Mouse (Mus musculus) kidney, postnatal 0 days (tissue): ENCODE measurements around the gene F11. TPM values are rescaled to one million over a fixed set of nuclear protein-coding genes. Genes with fewer than 3 reads are reported as not detected.

ENCODE experiments used
- ATAC-seq: fragments of 200-750 bp; cut with Nextera tagmentation; replicated peaks from 2 replicates; pipeline ENCODE4 v1.8.0; 2017; ENCODE audit warnings: low read depth, moderate number of reproducible peaks, moderate TSS enrichment, moderate library complexity; ENCODE audit not compliant: low FRiP score
- DNase-seq: peaks from one replicate; pipeline ENCODE4 v3.0.0-alpha.2; 2016; ENCODE audit warnings: low spot score
- H3K27ac ChIP-seq: fragments of 300-500 bp; sonication (generic); 2 replicates; pipeline ENCODE4 v1.5.1; 2014; ENCODE audit warnings: mild to moderate bottlenecking
- H3K27me3 ChIP-seq: fragments of 300-500 bp; sonication (generic); 2 replicates; pipeline ENCODE4 v1.6.1; 2014; ENCODE audit warnings: low read length, mixed read lengths; ENCODE audit not compliant: insufficient read depth
- H3K36me3 ChIP-seq: fragments of 300-500 bp; sonication (generic); 2 replicates; pipeline ENCODE4 v1.6.1; 2014; ENCODE audit warnings: low read length, mixed read lengths; ENCODE audit not compliant: insufficient read depth
- H3K4me1 ChIP-seq: fragments of 300-500 bp; sonication (generic); replicated peaks from 2 replicates; pipeline ENCODE4 v1.6.1; 2014; ENCODE audit warnings: antibody characterized with exemption, low read length, mixed read lengths; ENCODE audit not compliant: insufficient read depth
- H3K4me2 ChIP-seq: fragments of 300-500 bp; sonication (generic); 2 replicates; pipeline ENCODE4 v1.6.1; 2014; ENCODE audit warnings: mild to moderate bottlenecking, low read length, moderate library complexity, mixed read lengths
- H3K4me3 ChIP-seq: fragments of 300-500 bp; sonication (generic); replicated peaks from 2 replicates; pipeline ENCODE4 v1.5.1; 2014; ENCODE audit warnings: low read depth, low read length
- H3K9ac ChIP-seq: fragments of 300-500 bp; sonication (generic); 2 replicates; pipeline ENCODE4 v1.6.1; 2014; ENCODE audit warnings: low read depth, low read length
- H3K9me3 ChIP-seq: fragments of 300-500 bp; sonication (generic); replicated peaks from 2 replicates; pipeline ENCODE4 v1.6.1; 2016; ENCODE audit warnings: low read length, inconsistent platforms, mixed read lengths
- CTCF ChIP-seq: IDR thresholded peaks from 2 replicates; pipeline ENCODE4 v1.5.1; 2016; ENCODE audit warnings: antibody characterized with exemption, low read depth, mild to moderate bottlenecking, moderate library complexity
- WGBS: fragments of 180-500 bp; shearing (Covaris S2); extraction: QIAGEN DNeasy Blood & Tissue Kit; methylation state at CpG from one replicate; pipeline ENCODE4 v1.1.7; 2014; 5-methylcytosine and 5-hydroxymethylcytosine counted together
- polyA plus RNA-seq: library from polyadenylated mRNA; unstranded; fragments of >200 nt; fragmentation: Nextera tagmentation; extraction: Ambion mirVana; gene quantifications from 2 replicates; pipeline ENCODE4 v1.2.1, GENCODE M21; 2015

The F11 gene
- polyA plus RNA-seq, 1 experiment from 2014 or later = not detected

GRCm38 (mm10) chr8:45267611-45268391, 6.0 kb upstream of the F11 start:
- H3K4me3 ChIP-seq = no peak overlapping the region
- H3K4me1 ChIP-seq = no peaks in the 10 kb centered on the region
- H3K27me3 ChIP-seq = no peaks in the 10 kb centered on the region
- ATAC-seq (no peak), DNase-seq (no peak)
- H3K36me3 ChIP-seq = no peaks in the 10 kb centered on the region
- 60% methylated on average over 4 of the region's 4 CpGs for WGBS
- H3K9ac ChIP-seq = no peak overlapping the region
- no peaks in the 10 kb centered on the region for H3K9me3 ChIP-seq
- H3K27ac ChIP-seq = no peak overlapping the region
- no peak overlapping the region for H3K4me2 ChIP-seq
- no peak for TF ChIP-seq CTCF

DNA sequence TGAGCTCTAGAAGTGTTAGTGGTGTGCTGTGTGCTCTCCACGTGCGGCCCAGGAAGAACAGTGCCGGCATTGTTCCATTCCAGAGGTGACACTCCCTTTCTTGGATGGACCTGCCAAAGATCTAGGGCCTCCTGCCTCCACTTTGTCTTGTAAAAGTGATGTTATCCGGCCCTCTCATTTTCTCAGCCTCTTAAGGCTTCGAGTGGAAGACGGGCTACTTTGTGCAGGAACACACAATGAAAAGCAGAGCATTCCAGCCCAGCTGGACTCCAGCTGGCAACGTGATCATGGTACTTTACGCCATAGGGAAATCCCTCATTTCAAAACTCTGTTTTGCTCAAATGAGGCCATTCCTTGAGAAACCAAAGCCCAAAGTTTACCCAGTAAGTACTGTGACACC, 5.2 kb upstream of the F11 start:
- ATAC-seq = no peak
- no peak for TF ChIP-seq CTCF
- Histone ChIP-seq H3K27ac (no peak overlapping the region), H3K4me1 (no peaks in the 10 kb centered on the region), H3K4me2 (no peak overlapping the region), H3K36me3 (no peaks in the 10 kb centered on the region), H3K4me3 (no peak overlapping the region), H3K9me3 (no peaks in the 10 kb centered on the region), H3K9ac (no peak overlapping the region), H3K27me3 (no peaks in the 10 kb centered on the region)
- WGBS = 75% methylated on average over 8 of the region's 8 CpGs
- no peak for DNase-seq

GRCm38 (mm10) chr8:45264918-45265317, 3.1 kb upstream of the F11 start:
- Histone ChIP-seq H3K4me2 (no peak overlapping the region), H3K36me3 (no peaks in the 10 kb centered on the region), H3K4me1 (no peaks in the 10 kb centered on the region), H3K4me3 (no peak overlapping the region), H3K27me3 (no peaks in the 10 kb centered on the region), H3K9me3 (no peaks in the 10 kb centered on the region), H3K27ac (no peak overlapping the region), H3K9ac (no peak overlapping the region)
- no peak for TF ChIP-seq CTCF
- no peak for ATAC-seq
- DNase-seq = no peak
- 80% methylated on average over 4 of the region's 4 CpGs for WGBS

GRCm38 (mm10) chr8:45262851-45263250, 1.0 kb upstream of the F11 start:
- 84% methylated on average over 3 of the region's 3 CpGs for WGBS
- no peak overlapping the region for H3K4me2 ChIP-seq
- H3K27ac ChIP-seq = no peak overlapping the region
- H3K4me1 ChIP-seq = no peaks in the 10 kb centered on the region
- no peaks in the 10 kb centered on the region for H3K36me3 ChIP-seq
- ATAC-seq = no peak
- DNase-seq = no peak
- no peak overlapping the region for H3K4me3 ChIP-seq
- TF ChIP-seq CTCF = no peak
- H3K9ac ChIP-seq = no peak overlapping the region
- H3K9me3 ChIP-seq = no peaks in the 10 kb centered on the region
- no peaks in the 10 kb centered on the region for H3K27me3 ChIP-seq

- H3K9ac ChIP-seq = no peak overlapping the region
- ATAC-seq (no peak), DNase-seq (no peak)
- no peaks in the 10 kb centered on the region for H3K9me3 ChIP-seq
- TF ChIP-seq CTCF = no peak
- H3K4me2 ChIP-seq = no peak overlapping the region
- H3K27me3 ChIP-seq = no peaks in the 10 kb centered on the region
- H3K4me3 ChIP-seq = no peak overlapping the region
- no peak overlapping the region for H3K27ac ChIP-seq
- no peaks in the 10 kb centered on the region for H3K4me1 ChIP-seq
- H3K36me3 ChIP-seq = no peaks in the 10 kb centered on the region
- 59% methylated on average over 8 of the region's 8 CpGs for WGBS
These were observed 3.4 kb downstream of the F11 start for GRCm38 (mm10) chr8:45258421-45258820.

- no peak overlapping the region for H3K27ac ChIP-seq
- H3K9ac ChIP-seq = no peak overlapping the region
- WGBS = 55% methylated on average over 12 of the region's 12 CpGs
- no peaks in the 10 kb centered on the region for H3K27me3 ChIP-seq
- DNase-seq (no peak), ATAC-seq (no peak)
- H3K4me3 ChIP-seq = no peak overlapping the region
- H3K9me3 ChIP-seq = no peaks in the 10 kb centered on the region
- H3K36me3 ChIP-seq = no peaks in the 10 kb centered on the region
- no peak for TF ChIP-seq CTCF
- no peaks in the 10 kb centered on the region for H3K4me1 ChIP-seq
- no peak overlapping the region for H3K4me2 ChIP-seq
These were observed 6.8 kb downstream of the F11 start for GRCm38 (mm10) chr8:45255040-45255439.
